Mouse (Mus musculus): ENCODE results near the gene Galnt15. TPM values are rescaled to one million over a fixed set of nuclear protein-coding genes. Genes with fewer than 3 reads are reported as not detected.

Galnt15 gene
- polyA plus RNA-seq, 1 experiment from 2014 or later = 0.22 TPM

- Histone ChIP-seq H3K27me3 (no peaks in the 10 kb centered on the region), H3K36me3 (peaks cover 85% of the 10 kb centered on the region)
Measured at GRCm38 (mm10) chr14:32097691-32098090, 68.9 kb downstream of the Galnt15 start.

GRCm38 (mm10) chr14:32098951-32099350 is 70.2 kb downstream of the Galnt15 start:
- 97% methylated on average over 3 of the region's 3 CpGs for WGBS
- no peaks in the 10 kb centered on the region for H3K9me3 ChIP-seq
- H3K27ac ChIP-seq = no peak overlapping the region
- no peak overlapping the region for H3K4me2 ChIP-seq
- H3K4me3 ChIP-seq = no peak overlapping the region
- ATAC-seq (ENCODE audit: low FRiP score) = no peak
- no peak overlapping the region for H3K9ac ChIP-seq
- peaks cover 82% of the 10 kb centered on the region for H3K36me3 ChIP-seq
- no peaks in the 10 kb centered on the region for H3K4me1 ChIP-seq (replicated peaks)
- H3K27me3 ChIP-seq = no peaks in the 10 kb centered on the region

More at GRCm38 (mm10) chr14:32097691-32098090, 68.9 kb downstream of the Galnt15 start:
- no peak overlapping the region for H3K9ac ChIP-seq
- no peak for ATAC-seq (ENCODE audit: low FRiP score)
- H3K4me3 ChIP-seq = no peak overlapping the region
- no peaks in the 10 kb centered on the region for H3K4me1 ChIP-seq (replicated peaks)
- no peaks in the 10 kb centered on the region for H3K9me3 ChIP-seq
- H3K27ac ChIP-seq = no peak overlapping the region
- 96% methylated on average over 7 of the region's 7 CpGs for WGBS
- H3K4me2 ChIP-seq = no peak overlapping the region

GRCm38 (mm10) chr14:32103556-32103955 is 74.8 kb downstream of the Galnt15 start:
- peaks cover 46% of the 10 kb centered on the region for H3K36me3 ChIP-seq
- H3K27me3 ChIP-seq = no peaks in the 10 kb centered on the region
- ATAC-seq (ENCODE audit: low FRiP score) = no peak
- no peak overlapping the region for H3K4me2 ChIP-seq
- H3K27ac ChIP-seq = no peak overlapping the region
- WGBS = 86% methylated on average over 4 of the region's 4 CpGs
- no peaks in the 10 kb centered on the region for H3K9me3 ChIP-seq
- H3K9ac ChIP-seq = no peak overlapping the region
- no peaks in the 10 kb centered on the region for H3K4me1 ChIP-seq (replicated peaks)
- H3K4me3 ChIP-seq = no peak overlapping the region

- no peaks in the 10 kb centered on the region for H3K4me1 ChIP-seq (replicated peaks)
- no peak overlapping the region for H3K27ac ChIP-seq
- H3K36me3 ChIP-seq = peaks cover 25% of the 10 kb centered on the region
- no peaks in the 10 kb centered on the region for H3K27me3 ChIP-seq
- H3K9ac ChIP-seq = no peak overlapping the region
- WGBS = 60% methylated on average over 7 of the region's 7 CpGs
- no peaks in the 10 kb centered on the region for H3K9me3 ChIP-seq
- no peak for ATAC-seq (ENCODE audit: low FRiP score)
- H3K4me2 ChIP-seq = no peak overlapping the region
- H3K4me3 ChIP-seq = no peak overlapping the region
Measured at GRCm38 (mm10) chr14:32105663-32106062, 76.9 kb downstream of the Galnt15 start.

- H3K4me1 ChIP-seq (replicated peaks) = no peaks in the 10 kb centered on the region
- no peaks in the 10 kb centered on the region for H3K27me3 ChIP-seq
- no peak overlapping the region for H3K27ac ChIP-seq
- no peaks in the 10 kb centered on the region for H3K9me3 ChIP-seq
- H3K9ac ChIP-seq = no peak overlapping the region
- 86% methylated on average over 4 of the region's 4 CpGs for WGBS
- H3K4me2 ChIP-seq = no peak overlapping the region
- no peak overlapping the region for H3K4me3 ChIP-seq
- peaks cover 17% of the 10 kb centered on the region for H3K36me3 ChIP-seq
- no peak for ATAC-seq (ENCODE audit: low FRiP score)
Measured at GRCm38 (mm10) chr14:32106911-32107310, 78.1 kb downstream of the Galnt15 start.

Other genes starting within 250 kb of the Galnt15 start
- 7.8 and 8.5 TPM in 2 replicates for gene Ankrd28, start 198.3 kb upstream of the Galnt15 start, polyA plus RNA-seq (2015; fragmentation: Nextera tagmentation; extraction: Ambion mirVana)
- 17.7 and 24.5 TPM in 2 replicates for gene Oxnad1, start 56.4 kb downstream of the Galnt15 start, polyA plus RNA-seq (2015; fragmentation: Nextera tagmentation; extraction: Ambion mirVana)
- 72.1 and 80.2 TPM in 2 replicates for gene Dph3, start 56.7 kb downstream of the Galnt15 start, polyA plus RNA-seq (2015; fragmentation: Nextera tagmentation; extraction: Ambion mirVana)
- gene Msmb, start 113.0 kb downstream of the Galnt15 start, polyA plus RNA-seq (2015; fragmentation: Nextera tagmentation; extraction: Ambion mirVana) = not detected in 2 replicates
- 93.0 and 93.5 TPM in 2 replicates for gene Ncoa4, start 130.9 kb downstream of the Galnt15 start, polyA plus RNA-seq (2015; fragmentation: Nextera tagmentation; extraction: Ambion mirVana)
- 218 and 235 TPM in 2 replicates for gene Timm23, start 172.9 kb downstream of the Galnt15 start, polyA plus RNA-seq (2015; fragmentation: Nextera tagmentation; extraction: Ambion mirVana)
- 36.7 and 38.6 TPM in 2 replicates for gene Parg, start 173.0 kb downstream of the Galnt15 start, polyA plus RNA-seq (2015; fragmentation: Nextera tagmentation; extraction: Ambion mirVana)

Data from hindbrain, embryonic 13.5 days (tissue).